Mouse (Mus musculus): ENCODE results near the gene Ppm1b.
"Not testable (repeated sequence)": the region's sequence is repeated elsewhere in the genome, so short reads cannot be mapped to it uniquely, and the experiment has no call there.

Gene Ppm1b

DNA sequence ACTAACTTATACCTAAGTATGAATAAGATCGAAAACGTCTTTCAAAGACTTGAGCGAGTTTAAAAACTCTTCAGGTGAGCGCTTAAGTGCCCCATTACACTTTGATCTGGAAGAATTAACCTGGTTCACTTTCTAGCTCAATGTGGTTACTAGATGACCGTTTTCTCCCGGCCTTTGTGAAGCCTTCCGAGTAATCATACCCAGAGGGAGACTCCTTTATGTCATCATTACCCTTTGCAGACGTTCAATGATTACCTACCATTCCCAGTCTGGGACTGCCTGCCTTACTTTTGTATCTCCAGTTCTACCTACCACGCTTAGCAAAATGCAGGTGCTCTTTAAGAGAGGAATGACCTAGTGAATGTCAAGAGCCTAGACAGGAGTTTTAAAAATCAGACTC is at the start of gene Ppm1b:
Gene Ppm1b, plus strand, starts transcription at position 301 of the 400 bp plus-strand sequence.
- in situ Hi-C loops (cut with MboI, MseI), result loop anchor here (5.0 kb wide), 1 partner anchor 79 kb away; no protein-coding TSS in a partner anchor

DNA sequence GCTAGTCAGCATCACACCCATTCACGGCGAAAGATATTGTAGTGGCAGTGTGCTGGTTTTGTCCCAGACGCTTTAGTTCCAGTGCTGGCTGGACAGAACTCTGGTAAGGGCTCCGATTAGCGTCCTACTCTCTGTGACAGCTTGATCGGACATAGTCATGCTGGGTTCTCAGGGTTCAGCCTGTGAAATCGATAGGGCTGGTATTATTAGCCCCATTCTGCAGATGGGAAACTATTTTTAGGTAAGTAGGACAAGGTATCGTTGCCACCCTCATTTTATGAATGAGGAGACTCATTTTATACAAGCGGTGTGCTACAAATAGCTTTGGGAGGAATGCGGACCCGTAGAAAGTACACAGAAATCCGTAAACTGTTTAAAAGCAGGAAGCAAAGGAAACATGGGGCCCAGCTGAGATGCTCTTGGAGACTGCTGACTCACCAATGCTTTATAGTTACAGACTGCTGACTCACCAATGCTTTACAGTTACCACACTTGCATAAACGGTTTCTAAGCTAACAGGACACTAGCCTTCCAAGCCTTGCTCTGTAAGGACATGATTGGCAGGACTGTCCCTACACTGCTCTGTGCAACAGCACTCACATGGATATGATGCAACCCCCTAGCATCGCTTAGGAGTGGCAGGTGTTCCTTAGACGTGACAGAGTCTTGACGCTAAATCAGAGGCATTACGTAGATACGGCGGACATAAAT is 34.7 kb upstream of the Ppm1b start:
- in situ Hi-C loops (cut with MboI, MseI), result no loop called here

DNA sequence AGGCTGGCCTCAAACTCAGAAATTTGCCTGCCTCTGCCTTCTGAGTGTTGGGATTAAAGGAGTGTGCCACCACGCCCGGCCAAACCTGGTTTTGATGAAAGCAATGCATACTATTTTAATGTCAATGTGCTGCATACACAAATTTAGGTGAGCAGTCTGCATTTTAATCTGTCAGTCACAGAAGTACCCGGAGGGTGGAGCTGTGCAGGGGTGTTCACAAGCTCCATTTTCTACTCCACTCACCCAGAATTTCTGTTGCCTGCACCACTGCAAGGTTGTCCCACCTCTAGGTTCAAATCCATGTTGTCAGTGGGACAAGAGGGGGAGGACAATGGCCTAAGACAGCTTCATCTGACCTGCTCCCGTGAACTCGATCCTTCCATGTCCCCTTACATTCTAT is 31.8 kb upstream of the Ppm1b start:
- in situ Hi-C loops (cut with MboI, MseI), result no loop called here

- in situ Hi-C loops (cut with MboI, MseI), result no loop called here
Measured at GRCm38 (mm10) chr17:84926233-84926632, 30.3 kb upstream of the Ppm1b start.

DNA sequence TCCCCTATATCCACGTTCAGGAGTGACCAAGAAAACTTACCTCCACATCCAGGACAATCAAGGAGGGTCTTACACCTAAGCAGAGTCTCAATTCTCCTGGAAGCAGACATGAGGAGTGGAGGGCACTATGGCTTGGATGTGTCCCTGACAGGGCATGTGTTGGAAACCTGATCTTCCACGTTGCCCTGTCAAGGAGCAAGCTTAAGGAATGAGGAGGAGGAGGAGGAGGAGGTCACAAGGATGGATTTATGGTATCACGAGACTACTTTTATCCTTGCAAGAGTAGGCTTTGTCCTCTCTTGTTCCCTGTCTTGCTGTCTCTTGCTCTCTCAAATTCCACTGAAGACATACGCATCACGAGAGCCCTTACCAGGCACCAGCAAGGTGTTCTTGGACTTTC is 29.0 kb upstream of the Ppm1b start:
- in situ Hi-C loops (cut with MboI, MseI), result no loop called here

DNA sequence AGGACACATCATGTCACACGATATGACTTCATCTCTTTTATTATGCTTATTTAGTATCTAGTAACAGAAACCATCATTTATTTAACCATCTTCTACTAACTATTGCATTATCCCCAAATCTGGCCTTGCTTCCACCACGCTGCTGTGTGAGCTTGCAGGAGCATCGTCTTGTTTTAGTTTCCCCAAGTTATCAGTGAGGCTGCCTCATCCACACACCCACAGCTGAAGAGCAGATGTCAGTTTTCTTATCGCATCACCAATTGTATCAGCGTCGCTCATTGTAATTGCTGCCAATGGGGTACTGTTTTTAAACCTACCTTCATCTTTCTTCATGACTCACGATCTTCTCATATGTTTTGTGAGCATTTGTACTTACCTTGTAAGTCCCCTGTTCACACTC is 23.6 kb upstream of the Ppm1b start:
- in situ Hi-C loops (cut with MboI, MseI), result no loop called here

GRCm38 (mm10) chr17:84933968-84934367 is 22.6 kb upstream of the Ppm1b start:
- in situ Hi-C loops (cut with MboI, MseI), result no loop called here

DNA sequence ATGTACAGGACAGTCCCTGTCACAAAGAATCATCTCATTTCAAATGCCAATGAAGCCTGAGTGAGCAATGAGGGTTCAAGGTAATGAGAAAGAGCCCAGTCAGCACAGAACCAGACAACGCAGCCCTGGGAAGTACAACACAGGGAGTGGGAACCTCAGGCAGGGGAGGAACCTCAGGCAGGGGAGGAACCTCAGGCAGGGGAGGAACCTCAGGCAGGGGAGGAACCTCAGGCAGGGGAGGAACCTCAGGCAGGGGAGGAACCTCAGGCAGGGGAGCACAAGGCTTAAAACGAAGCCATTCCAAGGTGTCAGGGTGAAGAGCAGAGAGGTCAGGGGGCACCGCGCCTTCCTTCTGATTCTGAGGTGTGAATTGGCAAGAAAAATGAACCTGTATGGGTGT is 20.9 kb upstream of the Ppm1b start:
- in situ Hi-C loops (cut with MboI, MseI), result not testable (repeated sequence)

- in situ Hi-C loops (cut with MboI, MseI), result no loop called here
Measured at GRCm38 (mm10) chr17:84936301-84936700, 20.2 kb upstream of the Ppm1b start.

DNA sequence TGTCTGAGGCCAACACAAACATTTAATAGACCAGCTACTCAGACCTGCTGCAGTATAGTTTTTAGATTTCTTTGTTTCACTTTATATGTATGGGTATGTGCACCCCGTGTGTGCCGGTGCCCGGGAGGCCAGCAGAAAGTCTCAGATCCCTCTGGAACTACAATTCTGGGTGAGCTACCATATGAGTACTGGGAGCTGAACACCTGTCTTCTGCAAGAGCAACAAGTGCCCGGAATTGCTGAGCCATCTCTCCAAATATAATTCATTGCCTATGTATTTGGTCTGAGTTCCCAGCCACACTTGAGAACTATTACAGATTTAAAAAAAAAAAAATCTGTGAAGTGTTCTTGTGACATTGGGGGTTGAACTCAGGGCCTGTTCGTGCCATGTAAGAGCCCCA is 19.7 kb upstream of the Ppm1b start:
- in situ Hi-C loops (cut with MboI, MseI), result no loop called here

GRCm38 (mm10) chr17:84937220-84937619 is 19.3 kb upstream of the Ppm1b start:
- in situ Hi-C loops (cut with MboI, MseI), result no loop called here

DNA sequence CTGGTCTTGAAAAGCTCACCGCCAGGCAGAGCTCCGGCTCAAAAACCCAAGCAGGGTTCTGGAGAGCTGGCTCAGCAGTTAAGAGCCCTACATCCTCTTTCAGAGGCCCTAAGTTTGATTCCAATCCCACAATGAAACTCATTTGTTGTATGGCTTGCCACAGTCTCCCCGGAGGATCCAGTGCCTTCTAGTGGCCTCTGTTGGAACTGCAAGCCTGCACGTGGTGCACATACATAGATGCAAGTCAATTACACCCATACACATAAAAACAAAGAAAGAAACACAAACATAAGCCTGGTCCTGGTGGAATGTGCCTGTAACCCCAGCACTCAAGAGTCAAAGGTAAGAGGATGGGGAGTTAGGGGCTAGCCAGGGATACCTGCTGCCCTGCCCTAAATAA is 18.3 kb upstream of the Ppm1b start:
- in situ Hi-C loops (cut with MboI, MseI), result no loop called here

DNA sequence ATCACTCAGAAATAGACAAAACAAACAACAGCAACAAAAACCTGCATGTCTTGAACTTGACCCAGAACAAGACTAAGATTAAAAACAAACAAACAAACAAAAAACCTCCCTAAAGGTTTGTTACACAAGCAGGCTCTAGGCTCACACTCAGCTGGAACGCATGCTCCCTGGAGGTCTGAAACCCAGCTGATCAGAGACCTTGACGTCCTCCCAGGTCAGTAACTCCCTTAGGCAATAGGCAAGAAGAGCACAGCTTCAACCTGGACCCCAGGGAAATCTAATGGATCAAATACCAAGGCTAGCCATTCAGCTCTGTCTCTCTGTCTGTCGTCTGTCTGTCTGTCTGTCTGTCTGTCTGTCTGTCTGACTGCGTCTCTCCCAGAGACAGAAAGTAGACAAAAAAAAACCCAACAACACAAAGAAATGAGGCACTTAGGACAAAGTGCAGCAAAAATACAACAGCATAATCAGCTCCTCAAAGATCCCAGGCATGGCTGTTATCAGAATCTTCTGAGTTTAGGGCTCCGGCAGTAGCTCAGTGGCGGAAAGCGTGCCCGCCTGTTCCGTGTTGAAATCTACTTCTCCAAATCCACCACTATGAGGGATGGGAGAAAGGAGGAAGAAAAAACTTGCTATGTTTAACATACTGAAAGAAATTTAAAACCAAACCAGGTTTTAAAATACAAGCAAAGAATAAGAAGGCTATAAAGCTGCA is 16.4 kb upstream of the Ppm1b start:
- in situ Hi-C loops (cut with MboI, MseI), result loop anchor here (10.0 kb wide), 1 partner anchor 105 kb away; no protein-coding TSS in a partner anchor

DNA sequence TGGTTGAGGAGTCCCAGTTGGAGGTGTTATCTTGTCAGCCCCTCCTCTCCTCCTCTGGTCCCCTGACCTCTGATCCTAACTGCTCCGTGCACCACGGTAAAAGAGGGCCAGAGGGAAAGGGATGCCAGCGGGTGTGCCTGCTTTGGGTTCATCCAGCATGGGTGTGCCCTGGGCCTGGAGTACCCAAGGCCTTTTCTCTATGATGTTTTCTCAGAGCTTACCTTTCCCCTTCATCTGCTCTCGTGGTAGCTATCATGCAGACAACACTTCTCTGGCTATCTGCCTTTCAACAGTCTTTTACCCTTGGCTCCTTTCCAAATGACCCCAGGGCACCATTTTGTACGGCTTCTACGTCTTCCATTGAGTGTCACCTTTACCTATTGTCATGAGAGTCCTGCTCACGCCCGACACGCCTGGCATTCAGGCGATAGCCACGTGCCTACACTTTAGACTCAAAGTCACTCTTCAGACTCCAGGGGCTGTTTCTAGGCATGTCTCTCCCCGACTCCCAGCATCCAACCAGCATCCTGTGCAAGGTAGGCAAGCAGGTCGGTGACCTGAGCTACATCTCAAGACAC is 15.2 kb upstream of the Ppm1b start:
- in situ Hi-C loops (cut with MboI, MseI), result loop anchor here (10.0 kb wide), 1 partner anchor 107 kb away; no protein-coding TSS in a partner anchor

- in situ Hi-C loops (cut with MboI, MseI), result loop anchor here (10.0 kb wide), 1 partner anchor 108 kb away; no protein-coding TSS in a partner anchor
Measured at GRCm38 (mm10) chr17:84942358-84943032, 14.0 kb upstream of the Ppm1b start.

DNA sequence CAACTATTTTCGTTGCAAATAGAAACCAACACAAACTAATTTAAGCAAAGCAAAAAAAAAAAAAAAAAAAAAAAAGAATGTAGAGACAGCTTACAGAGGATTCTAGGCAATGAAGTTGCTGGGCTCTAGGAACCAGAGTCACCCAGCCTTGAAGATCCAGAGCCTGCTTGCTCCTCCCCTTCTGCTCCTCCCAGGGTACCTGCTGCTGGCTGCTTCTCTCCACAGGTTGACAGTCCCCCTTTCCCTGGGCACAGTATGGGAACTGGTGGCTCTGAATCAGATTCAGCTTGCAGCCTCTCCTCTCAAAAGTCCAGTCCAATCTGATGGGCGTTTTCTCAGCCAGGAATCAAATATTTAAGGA is 13.5 kb upstream of the Ppm1b start:
- in situ Hi-C loops (cut with MboI, MseI), result loop anchor here (10.0 kb wide), 1 partner anchor 108 kb away; no protein-coding TSS in a partner anchor

DNA sequence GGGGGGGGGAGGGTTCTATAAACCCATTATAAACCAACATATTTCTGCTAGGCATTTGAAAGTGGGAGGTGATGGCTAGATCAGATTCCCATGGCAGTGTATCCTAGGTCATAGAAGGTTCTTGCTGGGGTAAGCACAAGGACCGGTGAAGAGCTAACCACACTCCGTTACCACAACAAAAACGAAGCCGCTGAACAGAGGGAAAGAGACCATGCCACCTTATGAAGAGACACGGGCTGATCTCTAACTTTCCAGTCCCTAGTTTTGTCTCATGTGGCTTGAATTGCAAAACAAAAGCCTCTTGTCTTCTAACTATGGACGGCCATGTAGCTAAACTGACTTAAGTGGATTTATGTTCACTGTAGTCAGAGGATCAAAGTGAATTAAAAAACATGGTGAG is 12.2 kb upstream of the Ppm1b start:
- in situ Hi-C loops (cut with MboI, MseI), result loop anchor here (10.0 kb wide), 1 partner anchor 110 kb away; no protein-coding TSS in a partner anchor

- in situ Hi-C loops (cut with MboI, MseI), result loop anchor here (5.0 kb wide), 1 partner anchor 100 kb away; no protein-coding TSS in a partner anchor
Measured at GRCm38 (mm10) chr17:84952521-84952920, 4.0 kb upstream of the Ppm1b start.

GRCm38 (mm10) chr17:84953776-84954175 is 2.8 kb upstream of the Ppm1b start:
- in situ Hi-C loops (cut with MboI, MseI), result loop anchor here (5.0 kb wide), 1 partner anchor 101 kb away; no protein-coding TSS in a partner anchor

- in situ Hi-C loops (cut with MboI, MseI), result loop anchor here (5.0 kb wide), 2 partner anchors 78 to 103 kb away; no protein-coding TSS in a partner anchor
Measured at GRCm38 (mm10) chr17:84954881-84955280, 1.7 kb upstream of the Ppm1b start.

GRCm38 (mm10) chr17:84956931-84957486 is 468 bp downstream of the Ppm1b start:
- in situ Hi-C loops (cut with MboI, MseI), result loop anchor here (5.0 kb wide), 1 partner anchor 80 kb away; no protein-coding TSS in a partner anchor
